Mouse (Mus musculus): ENCODE results near the gene Ube2r2. TPM values are rescaled to one million over a fixed set of nuclear protein-coding genes. Genes with fewer than 3 reads are reported as not detected.

The Ube2r2 gene
- polyA plus RNA-seq, 1 experiment from 2014 or later: 94.0 TPM

Other genes with a start within 250 kb of the Ube2r2 start
- gene Spink4, start 215.7 kb upstream of the Ube2r2 start, polyA plus RNA-seq (2015; fragmentation: Nextera tagmentation; extraction: Ambion mirVana): not detected in 2 replicates
- gene Bag1, start 187.4 kb upstream of the Ube2r2 start, polyA plus RNA-seq (2015; fragmentation: Nextera tagmentation; extraction: Ambion mirVana): 233 and 253 TPM in 2 replicates
- gene Chmp5, start 187.3 kb upstream of the Ube2r2 start, polyA plus RNA-seq (2015; fragmentation: Nextera tagmentation; extraction: Ambion mirVana): 114 and 129 TPM in 2 replicates
- 101 and 107 TPM in 2 replicates for gene Nfx1, start 164.8 kb upstream of the Ube2r2 start, polyA plus RNA-seq (2015; fragmentation: Nextera tagmentation; extraction: Ambion mirVana)
- gene Aqp7, start 87.6 kb upstream of the Ube2r2 start, polyA plus RNA-seq (2015; fragmentation: Nextera tagmentation; extraction: Ambion mirVana): 0.10 and 0.30 TPM in 2 replicates
- gene Aqp3, start 37.6 kb upstream of the Ube2r2 start, polyA plus RNA-seq (2015; fragmentation: Nextera tagmentation; extraction: Ambion mirVana): 20.0 and 27.9 TPM in 2 replicates
- 25.3 and 27.9 TPM in 2 replicates for gene Nol6, start 11.3 kb upstream of the Ube2r2 start, polyA plus RNA-seq (2015; fragmentation: Nextera tagmentation; extraction: Ambion mirVana)
- gene Ubap2, start 139.4 kb downstream of the Ube2r2 start, polyA plus RNA-seq (2015; fragmentation: Nextera tagmentation; extraction: Ambion mirVana): 65.9 and 70.0 TPM in 2 replicates
- 53.9 and 58.5 TPM in 2 replicates for gene Dcaf12, start 179.1 kb downstream of the Ube2r2 start, polyA plus RNA-seq (2015; fragmentation: Nextera tagmentation; extraction: Ambion mirVana)
- 44.4 and 48.9 TPM in 2 replicates for gene Ubap1, start 213.3 kb downstream of the Ube2r2 start, polyA plus RNA-seq (2015; fragmentation: Nextera tagmentation; extraction: Ambion mirVana)

Measured in embryonic facial prominence, embryonic 13.5 days (tissue).